Mouse (Mus musculus): Measurements from ENCODE around the gene Akp3.
A peak's percentile ranks its signal among the peaks of the same experiment; 100 is the strongest.

DNA sequence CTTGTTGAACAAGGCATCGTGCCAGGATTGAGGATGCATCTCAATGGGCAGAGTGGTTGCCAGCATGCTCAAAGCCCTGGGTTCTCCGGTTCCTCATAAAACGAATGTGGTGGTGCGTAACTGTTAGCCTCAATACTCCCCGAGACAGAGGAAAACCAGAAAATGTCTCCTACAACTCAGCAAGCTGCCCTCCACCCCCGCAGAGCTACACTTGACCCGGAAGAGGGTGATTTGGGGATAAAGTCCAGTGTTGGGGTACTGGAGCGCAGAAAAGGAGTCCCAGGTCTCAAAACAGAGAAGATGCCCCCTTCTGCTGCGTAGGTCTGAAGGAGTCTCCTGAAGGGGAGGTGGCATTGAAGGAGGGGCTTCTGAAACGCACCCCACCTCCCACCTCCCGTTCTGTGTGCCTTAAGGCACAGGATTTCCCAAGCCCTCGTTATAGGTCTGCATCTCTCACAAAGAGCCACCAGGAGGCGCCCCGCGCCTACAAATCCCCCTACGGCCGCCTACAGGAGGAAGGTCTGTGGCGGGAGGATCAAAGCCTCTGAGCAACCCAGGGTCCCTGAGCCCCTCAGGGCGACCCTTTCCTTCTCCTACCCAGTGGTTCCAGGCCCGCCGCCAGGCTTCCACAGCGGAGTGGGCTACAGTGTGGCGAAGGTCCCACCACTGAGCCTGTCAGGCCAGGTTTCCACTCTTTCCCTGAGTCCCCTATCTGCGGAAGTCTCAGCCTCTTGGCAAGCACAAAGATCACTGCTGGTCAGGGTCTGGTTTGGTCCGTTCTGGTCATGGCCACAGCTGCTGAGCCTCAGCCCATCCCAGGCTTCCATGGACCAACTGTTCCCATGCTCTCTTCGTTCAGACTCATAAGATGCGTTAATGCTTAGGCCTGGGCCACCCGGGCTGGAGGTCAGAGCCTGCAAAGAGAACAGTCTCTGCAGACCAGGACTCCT is 49.5 kb downstream of the Akp3 start:
- TF ChIP-seq CTCF (IDR thresholded peaks at IDR 0.05; ENCODE audit: control insufficient read depth, insufficient read depth, low read length), result peak; percentile 41; the same call in 1 of the 2 replicates
- TF ChIP-seq POLR2A (IDR thresholded peaks at IDR 0.05; ENCODE audit: borderline replicate concordance, control insufficient read depth, low read depth, low read length), result no peak
